ENCODE assay signal across 14 mouse cellular contexts in genomic region chr1:182823723-182824421, GRCm38 (mm10).
A peak's percentile ranks its signal among the peaks of the same experiment; 100 is the strongest.
DNase-seq lines count a peak whose midpoint lies in the region; ATAC-seq and TF ChIP-seq lines count a peak whose summit lies in the region.
"Had no signal": no experiment of that assay in that cellular context is flagged by ENCODE, and none has a peak within 500 bp of the region (broad histone marks: within the 10 kb centered on the region; RNA-seq: fewer than 3 reads in every experiment).

No protein-coding gene starts in this region.

- no peak for DNase-seq in frontal cortex, postnatal 14 days (ENCODE audit: low spot score in 2 of 2)
- DNase-seq in left cerebral cortex, postnatal 14 days (ENCODE audit: low spot score in 2 of 2), result peak; percentile 52 to 66
- DNase-seq in left cerebral cortex, postnatal 10 days (ENCODE audit: extremely low spot score in 1 of 2, low spot score in 2 of 2), result no peak
- peak; percentile 82 for DNase-seq in brain, embryonic 14.5 days (ENCODE audit: low read depth)
- DNase-seq in testis, postnatal 14 days (ENCODE audit: low spot score), result no peak
- no peak for DNase-seq in thymus, postnatal 0 days (ENCODE audit: low spot score)
- DNase-seq: B cell, adult 2 months; cerebellum, adult 9-10 months had no signal

- no peaks in the 10 kb centered on the region for H3K36me3 ChIP-seq in midbrain, embryonic 16.5 days (ENCODE audit: control insufficient read depth, insufficient read depth, low read length)
- H3K36me3 ChIP-seq: G1E; liver, embryonic 15.5 days had no signal

- ATAC-seq in frontal cortex, adult (ENCODE audit: low TSS enrichment), result peak; percentile 78
- no peak for ATAC-seq in midbrain, embryonic 16.5 days
- ATAC-seq: activated CD4-positive, CD25-positive, alpha-beta regulatory T cell, adult 4 months had no signal

- H3K9me3 ChIP-seq in midbrain, embryonic 16.5 days (replicated peaks; ENCODE audit: control insufficient read depth, low read length, poor library complexity, severe bottlenecking), result no peaks in the 10 kb centered on the region
- H3K9me3 ChIP-seq: liver, embryonic 15.5 days had no signal

- no peak overlapping the region for H3K4me3 ChIP-seq in midbrain, embryonic 16.5 days (ENCODE audit: low read depth, low read length)
- H3K4me3 ChIP-seq: liver, embryonic 15.5 days had no signal

- no peak overlapping the region for H3K27ac ChIP-seq in midbrain, embryonic 16.5 days (ENCODE audit: low read length)
- H3K27ac ChIP-seq: kidney, postnatal 0 days; liver, embryonic 15.5 days had no signal

- no peak for TF ChIP-seq CTCF in brain, embryonic 14.5 days (IDR thresholded peaks at IDR 0.05; ENCODE audit: borderline replicate concordance, extremely low read depth, insufficient read depth, insufficient read length)

- intact Hi-C loops in left cerebral cortex, postnatal 14 days (cut with DNase I), result no loop called here
- intact Hi-C loops in left cerebral cortex, postnatal 10 days (cut with DNase I), result no loop called here

- no peak for TF ChIP-seq POLR2A in brain, embryonic 14.5 days (IDR thresholded peaks at IDR 0.05; ENCODE audit: borderline replicate concordance, extremely low read depth, insufficient read depth, insufficient read length, poor library complexity, severe bottlenecking)

- peak overlapping the region; percentile 3; the same call in 1 of the 2 replicates for H3K4me2 ChIP-seq in midbrain, embryonic 16.5 days (ENCODE audit: low read length)
- H3K4me2 ChIP-seq: liver, embryonic 15.5 days had no signal

- peaks cover 3% of the 10 kb centered on the region; the same call in 1 of the 2 replicates for H3K4me1 ChIP-seq in midbrain, embryonic 16.5 days (ENCODE audit: control insufficient read depth, insufficient read depth, low read length)
- H3K4me1 ChIP-seq: liver, embryonic 15.5 days had no signal

- H3K9ac ChIP-seq in midbrain, embryonic 16.5 days (ENCODE audit: low read depth, low read length), result no peak overlapping the region
- H3K9ac ChIP-seq: liver, embryonic 15.5 days had no signal

- no peaks in the 10 kb centered on the region for H3K27me3 ChIP-seq in midbrain, embryonic 16.5 days (ENCODE audit: control insufficient read depth, insufficient read depth, low read depth, low read length)
- H3K27me3 ChIP-seq: liver, embryonic 15.5 days had no signal

- 49% methylated on average over 21 of the region's 21 CpGs for WGBS in midbrain, embryonic 16.5 days

Comparison
In these comparisons a context has a peak if more than half of its experiments do, and no peak if none do; other contexts are left out.
1. DNase-seq: peak in left cerebral cortex, postnatal 14 days (2 of 2) and brain, embryonic 14.5 days (single experiment); none in frontal cortex, postnatal 14 days (0 of 2), left cerebral cortex, postnatal 10 days (0 of 2), testis, postnatal 14 days (single experiment) and thymus, postnatal 0 days (single experiment).